Mouse (Mus musculus) embryonic fibroblast, embryonic 13.5 days (primary cell): ENCODE measurements around the gene Txlna.

Experiments
- CTCF ChIP-seq: IDR thresholded peaks from 2 replicates; pipeline ENCODE4 v1.5.1; 2011; ENCODE audit warnings: mild to moderate bottlenecking, control low read depth, low read length, moderate library complexity, borderline replicate concordance; ENCODE audit not compliant: insufficient read depth
- POLR2A ChIP-seq: IDR thresholded peaks from 2 replicates; pipeline ENCODE4 v1.6.1; 2011; ENCODE audit warnings: low read depth, mild to moderate bottlenecking, control low read depth, low read length, moderate library complexity

DNA sequence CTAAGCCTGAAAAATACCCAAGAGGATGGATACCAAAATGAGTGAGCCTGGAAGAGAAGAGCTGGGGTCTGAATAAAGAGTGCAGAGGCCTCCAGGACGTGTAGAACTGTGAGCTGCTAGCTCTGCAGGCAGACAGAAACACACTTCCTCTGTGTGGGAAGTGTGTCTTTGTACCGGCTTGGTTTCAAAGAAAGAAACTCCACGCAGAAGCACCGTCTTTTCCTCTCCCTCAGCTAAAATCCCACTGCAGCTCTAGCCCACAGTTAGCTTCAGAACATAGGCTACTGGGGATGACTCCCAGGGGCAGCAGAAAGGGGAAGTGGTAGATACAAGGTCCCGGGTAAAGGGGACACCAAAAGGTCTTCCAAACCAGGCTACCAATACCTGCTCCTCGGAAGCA, 4.3 kb upstream of the Txlna start:
- no peak for TF ChIP-seq CTCF
- no peak for TF ChIP-seq POLR2A
